Mouse (Mus musculus) ES-E14 (cell line): Measurements from ENCODE around the gene Acp6. TPM values are rescaled to one million over a fixed set of nuclear protein-coding genes. Genes with fewer than 3 reads are reported as not detected.

Source experiments
- DNase-seq: peaks from one replicate; pipeline ENCODE4 v3.0.0-alpha.2; 2013; ENCODE audit warnings: low read depth, low spot score
- H3K27ac ChIP-seq: 2 replicates; pipeline ENCODE4 v1.5.1; 2012; ENCODE audit warnings: low read depth, mild to moderate bottlenecking, low read length, moderate library complexity, mixed read lengths; ENCODE audit not compliant: poor library complexity, insufficient read depth, severe bottlenecking
- H3K36me3 ChIP-seq: 2 replicates; pipeline ENCODE4 v1.6.1; 2012; ENCODE audit warnings: mild to moderate bottlenecking, low read length, moderate library complexity, mixed read lengths; ENCODE audit not compliant: control insufficient read depth, poor library complexity, insufficient read depth, severe bottlenecking
- H3K4me1 ChIP-seq, 2 experiments: fragments of 150-350 bp in 1 of 2; sonication (generic) in 1 of 2; 2 replicates each; pipeline ENCODE4 v1.6.1; 2012; ENCODE audit warnings: low read length in 2 of 2, mild to moderate bottlenecking in 1 of 2, mixed read lengths in 1 of 2; ENCODE audit not compliant: control insufficient read depth in 2 of 2, insufficient read depth in 2 of 2, poor library complexity in 1 of 2
- H3K4me3 ChIP-seq, 2 experiments: fragments of 150-350 bp in 1 of 2; sonication (generic) in 1 of 2; 2 replicates each; pipeline ENCODE4 v1.5.1; 2012; ENCODE audit warnings: low read length in 2 of 2, low read depth in 1 of 2, mild to moderate bottlenecking in 1 of 2, mixed read lengths in 1 of 2; ENCODE audit not compliant: insufficient read depth in 1 of 2, poor library complexity in 1 of 2, severe bottlenecking in 1 of 2
- H3K9ac ChIP-seq: 2 replicates; pipeline ENCODE4 v1.6.1; 2012; ENCODE audit warnings: low read depth, mild to moderate bottlenecking, low read length, mixed read lengths; ENCODE audit not compliant: poor library complexity, insufficient read depth, severe bottlenecking
- H3K9me3 ChIP-seq: fragments of 150-350 bp; sonication (generic); 2 replicates; pipeline ENCODE4 v1.6.1; 2012; ENCODE audit warnings: low read depth, mild to moderate bottlenecking, low read length; ENCODE audit not compliant: control insufficient read depth, insufficient read depth
- CHD2 ChIP-seq: IDR thresholded peaks from 2 replicates; pipeline ENCODE4 v1.6.1; 2014; ENCODE audit warnings: mild to moderate bottlenecking, low read depth, low read length, inconsistent platforms
- HCFC1 ChIP-seq: IDR thresholded peaks from 2 replicates; pipeline ENCODE4 v1.6.1; 2012; ENCODE audit warnings: low read length, inconsistent platforms, borderline replicate concordance; ENCODE audit not compliant: insufficient read depth
- MAFK ChIP-seq: IDR thresholded peaks from 2 replicates; pipeline ENCODE4 v1.6.1; 2014; ENCODE audit warnings: mild to moderate bottlenecking, low read depth, low read length, inconsistent platforms; ENCODE audit not compliant: insufficient read depth
- ZC3H11A ChIP-seq: IDR thresholded peaks from 2 replicates; pipeline ENCODE4 v1.6.1; 2012; ENCODE audit warnings: low read depth, mild to moderate bottlenecking, inconsistent platforms, low read length, borderline replicate concordance
- ZNF384 ChIP-seq: IDR thresholded peaks from 2 replicates; pipeline ENCODE4 v1.6.1; 2012; ENCODE audit warnings: low read depth, low read length, inconsistent platforms
- in situ Hi-C, 2 experiments: fragments of 600-800 bp; cut with MboI; formaldehyde crosslinking; loops; one replicate each; pipeline ENCODE4 v1.15.1; 2025; ENCODE audit warnings: low sequenced_read_pairs in 2 of 2, inconsistent platforms in 1 of 2; ENCODE audit not compliant: unreplicated experiment in 2 of 2
- total RNA-seq: library from RNA; depleted of rRNA; stranded (reverse); fragments of 300-350 nt; gene quantifications from 2 replicates; pipeline ENCODE4 v1.2.3, GENCODE M21; 2012

The Acp6 gene
- total RNA-seq, 1 experiment, result 152 TPM

DNA sequence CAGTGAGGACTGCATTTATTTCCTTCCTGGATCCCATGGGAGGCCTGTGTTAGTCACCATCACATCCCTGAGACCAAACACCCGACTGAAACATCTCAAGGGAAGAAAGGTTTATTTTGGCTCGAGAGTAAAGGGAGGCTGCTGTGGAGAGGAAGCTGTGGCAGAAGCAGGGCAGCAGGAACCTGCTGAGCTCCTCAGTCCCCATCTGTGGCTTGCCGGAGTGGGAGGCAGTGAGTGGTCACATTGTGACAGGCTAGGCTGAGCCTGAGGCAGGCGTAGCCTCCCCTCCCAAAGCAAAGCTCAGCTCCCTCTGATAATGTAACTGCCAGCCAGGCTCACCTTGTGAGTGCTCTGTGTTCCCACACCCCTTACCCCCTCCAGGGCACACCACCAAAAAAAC lies 8.5 kb downstream of the Acp6 start:
- DNase-seq, result no peak
- in situ Hi-C loops, result no loop called here
- peaks cover 2 to 13% of the 10 kb centered on the region in 2 experiments for H3K4me1 ChIP-seq
- TF ChIP-seq ZNF384 (no peak), CHD2 (no peak), HCFC1 (no peak), MAFK (no peak), ZC3H11A (no peak)
- H3K27ac ChIP-seq, result no peak overlapping the region
- H3K9ac ChIP-seq, result no peak overlapping the region
- H3K4me3 ChIP-seq, result no peak overlapping the region
- H3K9me3 ChIP-seq, result no peaks in the 10 kb centered on the region
- peaks cover 40% of the 10 kb centered on the region for H3K36me3 ChIP-seq

DNA sequence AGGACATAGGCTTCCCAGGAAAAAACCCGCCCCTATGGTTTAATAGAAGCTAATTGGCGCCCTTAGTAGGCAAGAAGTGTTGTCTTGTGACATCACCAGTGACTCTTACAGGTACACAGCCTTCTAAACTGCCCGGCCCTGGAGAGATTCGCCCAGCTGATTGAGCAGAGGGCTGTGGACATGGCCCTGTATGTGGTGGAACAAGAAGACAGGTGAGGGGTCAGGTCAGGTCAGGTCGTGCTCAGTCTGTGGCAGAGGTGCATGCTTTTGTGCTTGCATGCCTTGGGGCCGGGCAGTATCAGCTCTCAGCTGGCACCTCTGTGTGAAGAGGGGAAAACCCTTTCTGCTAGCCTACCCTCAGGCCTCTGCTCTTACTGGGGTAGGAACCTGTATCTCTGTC lies 13.0 kb downstream of the Acp6 start:
- DNase-seq, result no peak
- Histone ChIP-seq H3K4me3 (no peak overlapping the region), H3K27ac (no peak overlapping the region), H3K36me3 (peaks cover 39% of the 10 kb centered on the region), H3K9me3 (no peaks in the 10 kb centered on the region), H3K4me1 (peaks cover 2 to 7% of the 10 kb centered on the region in 2 experiments; a peak in 3 of 4 replicates), H3K9ac (no peak overlapping the region)
- no peak for TF ChIP-seq HCFC1
- no peak for TF ChIP-seq CHD2
- TF ChIP-seq ZNF384, result no peak
- no peak for TF ChIP-seq ZC3H11A
- no peak for TF ChIP-seq MAFK
- in situ Hi-C loops, result no loop called here

GRCm38 (mm10) chr3:97172231-97172630 lies 13.7 kb downstream of the Acp6 start:
- TF ChIP-seq HCFC1, result no peak
- no peak for TF ChIP-seq MAFK
- TF ChIP-seq CHD2, result no peak
- no peak for TF ChIP-seq ZNF384
- TF ChIP-seq ZC3H11A, result no peak
- H3K9ac ChIP-seq, result no peak overlapping the region
- H3K4me3 ChIP-seq, result no peak overlapping the region
- H3K27ac ChIP-seq, result no peak overlapping the region
- peaks cover 33% of the 10 kb centered on the region for H3K36me3 ChIP-seq
- H3K9me3 ChIP-seq, result no peaks in the 10 kb centered on the region
- H3K4me1 ChIP-seq, result peaks cover 2 to 7% of the 10 kb centered on the region in 2 experiments; a peak in 3 of 4 replicates
- in situ Hi-C loops, result no loop called here
- no peak for DNase-seq

DNA sequence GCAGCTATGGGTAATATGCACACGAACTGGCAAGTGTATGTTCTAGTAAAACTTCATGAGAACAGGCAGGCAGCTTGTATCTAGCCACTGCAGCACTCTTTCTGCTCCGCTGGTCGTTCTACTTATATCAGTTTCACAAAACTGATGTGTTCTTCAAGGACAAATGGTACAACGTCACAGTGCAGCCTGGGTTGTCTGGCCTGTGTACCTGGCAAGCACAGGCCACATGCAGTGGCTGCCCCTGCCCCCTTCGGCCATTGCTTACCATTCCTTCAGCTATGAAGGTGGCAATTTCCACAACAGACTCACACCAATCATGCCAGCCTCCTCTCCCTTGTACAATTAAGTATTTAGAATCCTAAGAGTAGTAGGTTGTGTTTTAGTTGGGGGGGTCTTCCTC lies 14.1 kb downstream of the Acp6 start:
- Histone ChIP-seq H3K9me3 (no peaks in the 10 kb centered on the region), H3K36me3 (peaks cover 29% of the 10 kb centered on the region), H3K9ac (no peak overlapping the region), H3K4me3 (no peak overlapping the region), H3K27ac (no peak overlapping the region), H3K4me1 (peaks cover 2 to 5% of the 10 kb centered on the region in 2 experiments; a peak in 2 of 4 replicates)
- no peak for DNase-seq
- in situ Hi-C loops, result no loop called here
- TF ChIP-seq MAFK, result no peak
- TF ChIP-seq ZC3H11A, result no peak
- no peak for TF ChIP-seq ZNF384
- TF ChIP-seq HCFC1, result no peak
- no peak for TF ChIP-seq CHD2

DNA sequence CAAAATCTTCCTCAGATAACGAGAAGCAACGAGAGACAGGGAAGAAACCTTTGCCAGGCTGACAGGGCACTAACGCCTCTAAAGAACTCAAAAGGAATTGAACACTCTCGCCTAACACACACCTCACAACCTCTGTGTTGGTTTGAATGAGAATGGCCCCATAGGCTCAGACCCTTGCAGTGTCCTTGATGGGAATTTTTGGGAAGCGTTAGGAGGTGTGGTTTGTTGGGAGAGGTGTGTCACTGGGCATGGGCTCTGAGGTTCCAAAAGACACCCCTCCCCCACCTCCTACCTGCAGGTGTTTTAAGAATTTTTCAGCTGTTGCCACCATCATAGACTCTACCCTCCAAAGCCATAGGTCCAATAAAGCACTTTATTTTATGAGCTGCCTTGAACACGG lies 20.3 kb downstream of the Acp6 start:
- Histone ChIP-seq H3K36me3 (peaks cover 13% of the 10 kb centered on the region), H3K9ac (no peak overlapping the region), H3K27ac (no peak overlapping the region), H3K9me3 (no peaks in the 10 kb centered on the region), H3K4me3 (no peak overlapping the region), H3K4me1 (0 out of 4 replicates have a peak, but pooled peaks cover 0 to 3% of the 10 kb centered on the region in 2 experiments)
- no peak for DNase-seq
- in situ Hi-C loops, result loop anchor here in 1 of 2 experiments (25.0 kb wide), 1 partner anchor 242 kb away; the partner anchor contains the start of gene Gja8
- no peak for TF ChIP-seq HCFC1
- TF ChIP-seq ZC3H11A, result no peak
- TF ChIP-seq ZNF384, result no peak
- no peak for TF ChIP-seq CHD2
- no peak for TF ChIP-seq MAFK
